Mouse (Mus musculus): Measurements from ENCODE around the gene Invs.
"Not testable (repeated sequence)": the region's sequence is repeated elsewhere in the genome, so short reads cannot be mapped to it uniquely, and the experiment has no call there.

The Invs gene

GRCm38 (mm10) chr4:48322095-48322494 is 42.5 kb downstream of the Invs start:
- in situ Hi-C loops (cut with MboI; ENCODE audit: low sequenced_read_pairs), result no loop called here

DNA sequence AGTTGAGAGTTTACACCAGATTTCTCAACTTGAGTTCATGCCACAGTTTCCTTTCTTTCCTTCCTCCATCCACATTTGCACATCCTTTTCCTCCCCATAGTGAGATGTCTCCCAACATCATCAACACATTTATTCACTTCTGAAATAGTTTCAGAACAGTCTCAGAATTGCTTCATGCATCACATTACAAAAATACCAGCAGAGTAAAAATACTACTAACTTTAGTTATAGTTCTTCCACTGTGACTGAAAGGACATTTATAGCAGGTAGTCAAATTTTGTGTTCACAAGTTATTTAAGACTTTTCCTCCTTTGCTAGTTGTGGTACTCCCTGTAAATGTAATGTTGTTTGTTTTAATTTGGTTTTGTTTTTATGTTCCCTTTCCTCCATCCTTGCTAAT is 47.6 kb downstream of the Invs start:
- in situ Hi-C loops (cut with MboI; ENCODE audit: low sequenced_read_pairs), result no loop called here

DNA sequence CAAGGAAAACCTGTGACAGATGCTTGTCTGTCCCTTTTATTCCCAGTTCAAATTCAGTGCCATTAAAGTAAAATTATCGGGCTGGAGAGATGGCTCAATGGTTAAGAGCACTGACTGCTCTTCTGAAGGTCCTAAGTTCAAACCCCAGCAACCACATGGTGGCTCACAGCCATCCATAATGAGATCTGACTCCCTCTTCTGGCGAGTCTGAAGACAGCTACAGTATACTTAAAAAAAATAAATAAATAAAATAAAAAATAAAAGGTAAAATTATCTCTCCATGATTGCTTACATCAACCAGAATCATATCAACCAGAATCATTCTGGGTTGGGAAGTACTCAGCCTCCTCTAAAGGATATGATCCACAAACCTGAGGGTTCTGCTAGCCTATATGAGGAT is 48.5 kb downstream of the Invs start:
- in situ Hi-C loops (cut with MboI; ENCODE audit: low sequenced_read_pairs), result no loop called here

- in situ Hi-C loops (cut with MboI; ENCODE audit: low sequenced_read_pairs), result no loop called here
Observed at GRCm38 (mm10) chr4:48332453-48333051, 53.0 kb downstream of the Invs start.

GRCm38 (mm10) chr4:48334927-48335763 is 55.6 kb downstream of the Invs start:
- in situ Hi-C loops (cut with MboI; ENCODE audit: low sequenced_read_pairs), result no loop called here

GRCm38 (mm10) chr4:48342705-48343104 is 63.1 kb downstream of the Invs start:
- in situ Hi-C loops (cut with MboI; ENCODE audit: low sequenced_read_pairs), result no loop called here

DNA sequence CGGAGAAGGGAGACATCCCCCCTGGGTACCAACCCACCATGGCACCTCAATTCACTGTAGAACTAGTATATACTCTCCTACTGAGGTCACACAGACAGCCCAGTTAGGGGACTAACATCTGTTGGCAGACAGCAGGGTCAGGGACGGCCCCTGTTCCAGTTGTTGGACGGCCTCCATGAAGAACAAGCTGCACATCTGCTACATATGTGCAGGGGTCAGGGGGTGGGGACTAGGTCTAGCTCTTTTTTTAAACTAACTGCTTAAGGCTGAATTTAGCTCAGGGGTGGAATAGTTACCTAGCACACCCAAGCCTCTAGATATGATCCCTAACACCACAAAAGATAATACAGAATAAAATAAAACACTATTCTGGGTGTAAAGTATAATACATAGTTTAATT is 82.8 kb downstream of the Invs start:
- in situ Hi-C loops (cut with MboI; ENCODE audit: low sequenced_read_pairs), result no loop called here

GRCm38 (mm10) chr4:48371037-48371436 is 91.5 kb downstream of the Invs start:
- in situ Hi-C loops (cut with MboI; ENCODE audit: low sequenced_read_pairs), result no loop called here

GRCm38 (mm10) chr4:48380940-48381339 is 101.4 kb downstream of the Invs start:
- in situ Hi-C loops (cut with MboI; ENCODE audit: low sequenced_read_pairs), result loop anchor here (10.0 kb wide), 1 partner anchor 156 kb away; no protein-coding TSS in a partner anchor

GRCm38 (mm10) chr4:48382506-48382905 is 102.9 kb downstream of the Invs start:
- in situ Hi-C loops (cut with MboI; ENCODE audit: low sequenced_read_pairs), result loop anchor here (10.0 kb wide), 1 partner anchor 158 kb away; no protein-coding TSS in a partner anchor

GRCm38 (mm10) chr4:48396949-48397348 is 117.4 kb downstream of the Invs start:
- in situ Hi-C loops (cut with MboI; ENCODE audit: low sequenced_read_pairs), result no loop called here

- in situ Hi-C loops (cut with MboI; ENCODE audit: low sequenced_read_pairs), result no loop called here
Observed at GRCm38 (mm10) chr4:48403066-48403640, 123.6 kb downstream of the Invs start.

DNA sequence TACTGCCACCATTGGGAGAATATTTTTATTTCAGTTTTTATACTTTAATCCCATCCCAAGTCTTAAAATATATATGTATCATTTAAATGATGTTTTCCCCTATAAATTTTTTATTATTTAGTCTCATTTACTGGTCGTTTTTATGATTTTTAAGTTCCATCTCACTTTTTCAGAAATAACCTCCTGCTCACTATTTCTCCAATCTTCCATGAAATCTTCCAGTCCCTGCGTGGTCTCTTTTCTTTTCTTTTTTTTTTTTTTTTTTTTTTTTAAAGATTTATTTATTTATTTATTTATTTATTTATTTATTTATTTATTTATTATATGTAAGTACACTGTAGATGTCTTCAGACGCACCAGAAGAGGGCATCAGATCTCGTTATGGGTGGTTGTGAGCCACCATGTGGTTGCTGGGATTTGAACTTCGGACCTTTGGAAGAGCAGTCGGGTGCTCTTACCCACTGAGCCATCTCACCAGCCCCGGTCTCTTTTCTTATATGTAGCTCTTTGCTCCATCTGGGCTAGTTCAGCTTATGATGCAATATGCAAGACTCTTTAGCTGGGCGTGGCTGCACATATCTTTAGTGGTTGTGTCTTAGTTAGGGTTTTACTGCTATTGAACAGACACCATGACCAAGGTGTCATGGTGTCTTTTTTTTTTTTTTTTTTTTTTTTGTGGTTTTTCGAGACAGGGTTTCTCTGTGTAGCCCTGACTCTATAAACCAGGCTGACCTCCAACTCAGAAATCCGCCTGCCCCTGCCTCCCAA is 126.3 kb downstream of the Invs start:
- in situ Hi-C loops (cut with MboI; ENCODE audit: low sequenced_read_pairs), result not testable (repeated sequence)

- in situ Hi-C loops (cut with MboI; ENCODE audit: low sequenced_read_pairs), result no loop called here
Observed at GRCm38 (mm10) chr4:48407350-48408039, 127.9 kb downstream of the Invs start.

GRCm38 (mm10) chr4:48413473-48413872 is 133.9 kb downstream of the Invs start:
- in situ Hi-C loops (cut with MboI; ENCODE audit: low sequenced_read_pairs), result no loop called here

DNA sequence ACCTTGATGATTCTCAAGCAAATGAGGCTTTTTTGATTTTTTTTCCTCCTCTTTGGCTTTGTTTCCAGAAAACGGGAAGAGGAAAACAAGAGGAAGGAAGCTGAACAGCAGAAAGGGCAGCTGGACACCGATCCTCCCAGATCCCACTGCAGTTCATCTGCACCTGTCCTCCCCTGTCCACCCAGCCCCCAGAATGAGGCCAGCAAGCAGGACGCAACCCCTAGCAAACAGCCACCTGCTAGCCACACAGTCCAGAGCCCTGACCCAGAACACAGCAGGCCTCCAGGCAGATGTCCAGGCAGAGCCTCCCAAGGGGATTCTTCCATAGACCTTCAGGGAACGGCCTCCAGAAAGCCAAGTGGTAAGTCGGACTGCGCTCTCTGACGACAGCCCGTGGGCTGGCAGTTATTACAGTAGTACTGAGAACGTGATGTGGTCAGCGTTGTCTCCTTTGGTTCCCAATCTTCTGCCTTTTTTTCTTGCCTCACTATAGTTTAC is 136.3 kb downstream of the Invs start:
- in situ Hi-C loops (cut with MboI; ENCODE audit: low sequenced_read_pairs), result no loop called here

- in situ Hi-C loops (cut with MboI; ENCODE audit: low sequenced_read_pairs), result no loop called here
Observed at GRCm38 (mm10) chr4:48418831-48419468, 139.4 kb downstream of the Invs start.

DNA sequence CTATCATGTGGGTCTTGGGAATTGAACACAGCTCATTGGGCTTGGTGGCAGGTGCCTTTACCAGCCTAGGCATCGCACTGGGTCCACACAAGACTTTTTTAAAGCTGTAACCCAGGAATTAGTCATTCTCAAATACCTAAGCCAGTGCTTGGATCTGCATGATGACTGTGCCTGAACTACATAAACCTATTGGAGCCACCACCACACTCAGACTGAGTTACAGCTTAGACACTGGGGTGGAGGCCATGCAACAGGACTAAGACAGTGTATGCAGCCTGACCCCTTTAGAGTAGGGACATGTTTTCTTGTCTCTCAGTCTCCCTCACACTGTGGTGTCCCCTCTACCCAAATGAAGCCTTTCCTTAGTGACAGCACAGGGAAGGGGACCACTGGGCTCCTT is 143.1 kb downstream of the Invs start:
- in situ Hi-C loops (cut with MboI; ENCODE audit: low sequenced_read_pairs), result no loop called here

DNA sequence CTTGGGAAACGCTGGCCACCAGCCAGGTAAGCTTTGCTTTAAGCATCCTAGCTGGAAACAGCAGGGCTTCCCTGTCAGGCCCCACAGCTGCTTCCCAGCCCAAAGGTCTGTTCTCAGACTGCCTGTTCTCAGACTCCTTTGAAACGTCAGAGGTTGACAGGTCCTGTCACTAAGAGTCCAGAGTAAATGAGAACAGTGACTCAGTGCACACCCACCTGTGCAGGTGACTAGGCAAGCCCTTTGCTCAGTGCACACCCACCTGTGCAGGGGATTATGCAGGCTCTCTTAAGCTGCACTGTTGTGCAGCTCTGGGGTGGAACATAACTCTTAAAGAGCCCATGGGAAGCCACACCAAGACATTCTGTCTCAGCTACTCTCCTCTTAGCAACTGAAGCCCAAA is 144.2 kb downstream of the Invs start:
- in situ Hi-C loops (cut with MboI; ENCODE audit: low sequenced_read_pairs), result no loop called here

DNA sequence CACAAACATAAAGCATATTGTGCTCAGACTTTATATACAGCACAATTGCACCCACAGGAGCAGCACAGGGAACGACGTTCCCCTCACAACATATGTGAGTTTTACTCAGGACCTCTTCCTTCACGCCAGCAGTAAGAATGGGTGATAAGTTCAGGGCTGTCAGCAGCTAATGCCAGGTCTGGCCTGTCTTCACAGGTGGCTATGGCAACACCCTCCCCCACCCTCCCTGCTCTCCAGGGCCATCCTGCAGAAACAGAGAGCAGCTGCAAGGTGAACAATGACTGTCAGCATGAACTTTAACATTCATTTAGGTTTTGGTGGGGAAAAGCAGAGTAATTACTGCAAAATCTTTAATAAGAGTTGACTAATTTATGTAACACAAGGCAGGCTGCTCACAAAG is 147.9 kb downstream of the Invs start:
- in situ Hi-C loops (cut with MboI; ENCODE audit: low sequenced_read_pairs), result no loop called here
